Mouse (Mus musculus) CD4-positive helper T cell, adult 2 months (primary cell): ENCODE results near the gene Tcp10c.
"Not testable (repeated sequence)": the region's sequence is repeated elsewhere in the genome, so short reads cannot be mapped to it uniquely, and the experiment has no call there.

Experiments used
- DNase-seq: peaks from one replicate; pipeline ENCODE4 v3.0.0-alpha.2; 2012; ENCODE audit warnings: low read depth, missing footprints, low spot score

Gene Tcp10c

DNA sequence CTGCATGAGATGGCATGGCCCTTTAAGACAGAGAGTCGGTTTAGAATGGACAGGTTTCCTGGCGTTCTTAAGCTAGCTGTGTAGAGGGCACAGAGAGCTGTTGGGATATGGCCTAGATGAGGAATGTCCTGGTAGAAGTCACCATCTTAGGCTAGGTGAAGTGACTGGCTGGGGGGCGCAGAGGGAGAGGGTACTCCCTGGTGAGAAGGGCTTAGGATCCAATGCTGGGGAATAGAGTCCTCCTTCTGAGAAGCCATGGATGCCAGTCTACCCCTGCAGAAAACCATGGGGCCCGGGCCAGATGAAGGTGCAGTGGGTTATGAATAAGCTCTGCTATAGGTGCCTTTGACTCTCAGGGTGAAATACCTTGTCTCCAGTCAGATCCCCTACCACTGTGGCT is at the start of gene Tcp10c:
Gene Tcp10c, plus strand, starts transcription at position 52 of the 400 bp plus-strand sequence.
- not testable (repeated sequence) for DNase-seq

GRCm38 (mm10) chr17:13307852-13308251 is 46.5 kb upstream of the Tcp10c start:
- not testable (repeated sequence) for DNase-seq

DNA sequence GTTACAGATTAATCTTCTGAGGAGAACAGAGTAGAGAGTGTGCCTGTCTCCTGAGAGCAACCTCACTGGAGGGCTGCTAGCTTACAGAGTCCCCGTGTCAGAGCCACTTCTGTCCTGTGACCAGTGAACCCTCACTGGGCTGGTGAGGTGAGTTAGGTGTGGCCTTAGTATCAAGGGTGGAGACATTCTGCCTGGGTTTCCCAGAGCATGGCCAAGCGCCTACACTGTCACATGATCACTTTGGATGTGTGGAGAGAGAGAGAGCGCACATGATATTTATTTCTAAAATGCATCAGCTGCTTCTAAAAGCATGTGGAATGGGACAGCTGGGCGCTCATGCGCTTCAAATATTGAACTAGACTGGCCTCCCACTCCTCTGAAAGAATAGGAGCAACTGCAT is 46.0 kb upstream of the Tcp10c start:
- DNase-seq: not testable (repeated sequence)

DNA sequence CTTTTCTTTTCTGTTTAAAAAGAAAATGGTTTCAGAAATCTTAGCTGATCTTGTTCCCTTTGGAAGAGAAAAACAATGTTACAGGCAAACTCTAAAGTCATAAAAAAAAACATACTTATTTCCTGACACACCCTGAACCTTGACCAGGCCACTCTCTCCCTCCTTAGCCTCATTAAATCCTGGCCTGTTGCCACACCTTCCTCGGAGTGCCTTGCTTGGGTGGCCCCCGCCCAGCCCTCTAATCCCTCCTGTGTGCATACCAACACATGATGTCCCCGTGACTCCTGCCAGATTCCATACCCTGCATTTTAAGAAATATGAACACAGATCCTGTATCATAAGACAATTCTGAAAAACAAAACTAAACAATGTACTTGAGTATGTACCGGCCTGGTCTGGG is 45.6 kb upstream of the Tcp10c start:
- DNase-seq: not testable (repeated sequence)

DNA sequence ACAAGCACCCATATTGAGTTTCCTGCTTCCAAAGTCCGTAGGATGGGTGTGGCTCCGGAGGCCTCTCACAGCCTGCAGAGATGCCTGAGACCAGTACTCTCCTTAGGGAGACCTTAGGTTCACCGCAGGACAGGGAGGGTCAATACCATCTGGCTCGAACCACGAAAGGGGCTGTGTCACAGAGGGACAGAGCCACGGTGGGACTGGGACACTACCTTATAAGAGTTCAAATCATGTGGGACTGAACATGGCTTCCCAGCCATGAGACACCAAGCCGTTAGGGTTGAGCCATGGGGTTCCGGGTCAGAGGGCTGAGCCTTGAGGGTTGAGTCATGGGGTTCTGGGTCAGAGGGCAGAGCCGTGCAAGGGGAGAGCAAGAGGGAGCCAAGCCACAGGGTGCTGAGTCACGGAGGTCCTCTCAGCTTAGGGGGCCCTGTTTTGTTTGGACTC is 45.2 kb upstream of the Tcp10c start:
- DNase-seq: not testable (repeated sequence)

GRCm38 (mm10) chr17:13329967-13330366 is 24.4 kb upstream of the Tcp10c start:
- DNase-seq: not testable (repeated sequence)

GRCm38 (mm10) chr17:13331179-13331578 is 23.2 kb upstream of the Tcp10c start:
- not testable (repeated sequence) for DNase-seq

GRCm38 (mm10) chr17:13332496-13332895 is 21.9 kb upstream of the Tcp10c start:
- DNase-seq: not testable (repeated sequence)

DNA sequence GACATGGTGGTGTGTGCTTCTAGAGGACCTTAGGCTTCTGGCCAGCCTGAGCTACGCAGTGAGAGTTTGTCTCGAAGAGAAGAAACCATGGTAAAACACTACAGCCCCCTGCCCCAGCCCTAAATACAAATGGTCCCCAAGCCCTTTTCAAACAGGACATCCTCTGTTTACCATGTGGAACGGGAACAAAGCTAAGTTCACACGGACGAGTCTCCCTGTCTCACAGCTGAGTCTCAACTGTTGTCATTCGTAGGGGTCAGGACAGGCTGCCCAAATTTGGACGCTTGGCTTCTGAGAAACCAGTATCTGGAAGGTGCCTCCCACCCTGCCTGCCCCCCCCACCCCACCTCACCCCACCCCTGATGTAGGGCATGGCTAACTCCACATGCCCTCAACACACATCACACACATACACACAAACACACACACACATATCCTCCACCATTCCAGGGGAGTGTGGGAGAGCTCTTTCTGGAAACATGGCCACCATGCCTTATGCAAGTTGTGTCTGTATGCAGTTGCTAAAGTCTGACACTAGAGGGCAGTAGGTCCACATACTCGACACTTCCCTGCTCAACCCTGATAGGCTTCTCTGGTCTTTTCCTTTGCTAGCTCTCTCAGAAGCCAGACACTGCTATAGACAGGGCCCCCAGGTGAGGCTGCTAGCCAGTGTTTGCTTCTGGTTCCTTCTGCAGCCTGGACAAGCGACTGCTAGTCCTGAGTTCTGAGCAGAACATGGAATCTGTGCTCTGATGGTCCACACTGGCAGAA is 17.2 kb upstream of the Tcp10c start:
- DNase-seq: not testable (repeated sequence)

- not testable (repeated sequence) for DNase-seq
Observed at GRCm38 (mm10) chr17:13337931-13338330, 16.4 kb upstream of the Tcp10c start.

GRCm38 (mm10) chr17:13340071-13340470 is 14.3 kb upstream of the Tcp10c start:
- not testable (repeated sequence) for DNase-seq

DNA sequence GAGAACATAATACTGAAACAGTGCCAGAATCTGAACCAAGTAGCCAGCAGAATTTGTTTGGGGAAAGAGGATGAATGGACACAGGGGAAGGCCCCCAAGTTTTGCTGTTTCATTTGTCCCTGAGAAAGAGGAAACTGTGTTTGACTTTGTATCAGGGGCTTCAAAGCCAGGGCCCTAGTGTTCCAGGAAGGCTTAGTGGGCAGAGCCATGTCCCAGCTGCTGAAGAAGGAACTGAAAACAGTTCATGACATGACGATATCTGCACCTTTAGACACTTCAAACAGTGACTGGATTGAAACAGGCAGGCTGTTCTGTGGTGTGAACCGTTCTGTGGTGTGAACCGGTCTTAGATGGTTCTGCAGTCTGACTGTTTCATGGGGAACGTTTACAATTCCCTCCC is 8.4 kb upstream of the Tcp10c start:
- DNase-seq: not testable (repeated sequence)

GRCm38 (mm10) chr17:13349563-13349962 is 4.8 kb upstream of the Tcp10c start:
- not testable (repeated sequence) for DNase-seq

- not testable (repeated sequence) for DNase-seq
Observed at GRCm38 (mm10) chr17:13353249-13353648, 1.1 kb upstream of the Tcp10c start.

DNA sequence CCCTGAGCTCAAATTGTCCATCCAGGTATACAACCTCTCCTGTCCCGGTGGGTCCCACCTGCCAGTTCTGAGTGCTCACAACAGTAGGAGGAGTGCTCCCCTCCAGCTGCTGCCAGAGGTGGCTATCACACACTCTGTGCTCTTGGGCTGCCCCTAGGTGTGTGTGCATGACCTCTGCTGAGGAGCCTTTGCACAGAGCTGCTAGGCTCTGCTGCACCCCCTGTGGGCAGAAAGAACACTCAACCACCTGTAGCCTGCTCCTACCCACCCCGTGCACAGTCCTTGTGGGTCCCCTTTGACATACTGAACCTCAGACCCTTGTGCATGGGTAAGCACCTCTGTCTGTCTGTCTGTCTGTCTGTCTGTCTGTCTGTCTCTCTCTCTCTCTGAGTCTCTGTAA is 8.1 kb downstream of the Tcp10c start:
- DNase-seq: not testable (repeated sequence)

DNA sequence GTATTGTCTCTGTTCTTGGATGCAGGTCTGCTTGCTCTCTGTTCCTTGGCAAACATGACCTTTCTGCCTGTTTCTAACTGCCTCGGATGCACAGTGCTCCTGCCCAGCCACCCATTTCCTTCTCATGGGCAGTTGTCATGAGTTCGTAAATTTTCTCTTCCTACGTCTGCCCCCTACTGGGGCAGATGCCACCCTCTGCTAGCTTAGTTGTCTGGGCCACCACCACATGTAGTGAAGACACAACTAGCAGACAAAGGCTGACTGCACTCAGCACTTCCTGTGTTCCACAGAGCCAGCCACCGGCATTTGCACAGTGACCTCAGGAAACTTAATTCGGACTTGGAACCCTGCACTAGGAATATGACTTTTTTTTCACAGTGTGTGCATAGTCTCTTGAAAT is 9.4 kb downstream of the Tcp10c start:
- not testable (repeated sequence) for DNase-seq

GRCm38 (mm10) chr17:13364196-13364595 is 9.8 kb downstream of the Tcp10c start:
- not testable (repeated sequence) for DNase-seq

DNA sequence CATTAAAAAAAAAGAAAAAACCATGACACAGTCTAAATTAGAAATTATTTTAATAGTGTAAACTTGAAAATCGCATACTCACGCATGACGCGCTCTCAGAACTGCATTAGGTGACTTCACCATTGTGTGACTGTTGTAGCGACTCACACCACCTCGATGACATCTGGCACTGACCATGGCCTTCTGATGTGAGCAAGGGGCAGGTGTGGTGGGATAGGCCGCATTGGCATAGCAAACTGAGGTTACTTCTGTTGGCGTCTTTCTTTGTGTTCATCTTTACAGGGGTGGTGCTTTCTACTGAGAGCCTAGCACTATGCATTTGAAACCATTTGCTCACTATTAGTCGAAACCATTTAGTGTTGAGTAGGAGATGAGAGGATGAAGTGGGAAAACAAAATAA is 12.8 kb downstream of the Tcp10c start:
- not testable (repeated sequence) for DNase-seq

DNA sequence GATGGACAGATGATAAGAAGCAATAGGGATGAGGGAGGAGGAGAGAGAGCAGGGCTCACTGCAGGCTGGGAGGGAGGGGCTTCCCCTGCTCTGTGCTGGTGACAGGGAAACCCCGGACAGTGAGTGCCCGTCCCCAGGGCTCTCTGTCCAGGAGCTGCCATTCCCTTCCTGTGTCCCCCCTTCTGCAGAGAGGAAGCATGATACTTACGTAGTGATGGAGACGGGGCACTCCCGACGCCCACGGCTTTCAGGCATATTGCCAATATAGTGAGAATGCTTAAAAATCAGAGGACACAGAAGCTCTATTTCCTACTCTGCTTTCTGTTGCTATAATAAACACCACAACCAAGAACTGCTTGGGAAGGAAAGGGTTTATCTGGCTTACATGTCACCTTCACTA is 14.3 kb downstream of the Tcp10c start:
- DNase-seq: not testable (repeated sequence)

- DNase-seq: not testable (repeated sequence)
Observed at GRCm38 (mm10) chr17:13370746-13371145, 16.4 kb downstream of the Tcp10c start.

GRCm38 (mm10) chr17:13378341-13378740 is 24.0 kb downstream of the Tcp10c start:
- not testable (repeated sequence) for DNase-seq

- not testable (repeated sequence) for DNase-seq
Observed at GRCm38 (mm10) chr17:13379951-13380615, 25.7 kb downstream of the Tcp10c start.

DNA sequence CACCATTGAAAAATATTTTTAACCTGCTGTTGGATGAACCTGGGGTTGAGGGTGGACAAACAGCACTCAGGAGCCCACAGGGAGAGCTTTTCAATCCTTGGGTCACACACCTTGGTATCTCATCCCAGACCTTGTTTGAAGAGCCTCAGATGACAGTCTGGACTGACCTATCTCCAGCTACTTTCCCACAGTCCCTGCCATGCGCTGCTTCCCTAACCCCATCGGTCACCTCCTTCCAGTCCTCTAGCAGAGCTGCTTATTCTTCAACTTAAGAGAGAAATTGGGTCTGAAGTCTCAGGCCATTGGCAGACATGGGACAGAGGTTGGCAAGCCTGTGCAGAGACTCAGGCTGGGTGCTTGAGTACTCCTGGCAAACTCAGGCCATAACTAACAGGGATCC is 26.9 kb downstream of the Tcp10c start:
- DNase-seq: not testable (repeated sequence)
